Mouse (Mus musculus): ENCODE data around the gene Arhgap24.

GRCm38 (mm10) chr5:102947061-102947711, 466.0 kb downstream of the Arhgap24 start:
- no peak for TF ChIP-seq POLR2A (IDR thresholded peaks at IDR 0.05; ENCODE audit: insufficient read length, low read depth)
- TF ChIP-seq USF1 (IDR thresholded peaks at IDR 0.05; ENCODE audit: low read depth): no peak
- no peak for TF ChIP-seq E2F4 (IDR thresholded peaks at IDR 0.05; ENCODE audit: insufficient read depth)
- no peak for TF ChIP-seq POLR2AphosphoS2 (IDR thresholded peaks at IDR 0.05; ENCODE audit: insufficient read length, low read depth)
- TF ChIP-seq TCF3 (IDR thresholded peaks at IDR 0.05; ENCODE audit: insufficient read length, low read depth): no peak
- no peak for TF ChIP-seq MYOG (IDR thresholded peaks at IDR 0.05; ENCODE audit: control insufficient read depth in 1 of 3, insufficient read depth in 1 of 3, insufficient read length in 2 of 3, low read depth in 2 of 3)
- TF ChIP-seq TCF12 (IDR thresholded peaks at IDR 0.05; ENCODE audit: insufficient read depth, poor library complexity, severe bottlenecking): no peak
- TF ChIP-seq MAX (IDR thresholded peaks at IDR 0.05; ENCODE audit: low read depth): no peak

All from myocyte (in vitro differentiated cells).